Mouse (Mus musculus): Measurements from ENCODE around the gene Bmper. TPM values are rescaled to one million over a fixed set of nuclear protein-coding genes. Genes with fewer than 3 reads are reported as not detected.

Bmper gene
- polyA plus RNA-seq, 1 experiment from 2014 or later: 10.8 TPM

DNA sequence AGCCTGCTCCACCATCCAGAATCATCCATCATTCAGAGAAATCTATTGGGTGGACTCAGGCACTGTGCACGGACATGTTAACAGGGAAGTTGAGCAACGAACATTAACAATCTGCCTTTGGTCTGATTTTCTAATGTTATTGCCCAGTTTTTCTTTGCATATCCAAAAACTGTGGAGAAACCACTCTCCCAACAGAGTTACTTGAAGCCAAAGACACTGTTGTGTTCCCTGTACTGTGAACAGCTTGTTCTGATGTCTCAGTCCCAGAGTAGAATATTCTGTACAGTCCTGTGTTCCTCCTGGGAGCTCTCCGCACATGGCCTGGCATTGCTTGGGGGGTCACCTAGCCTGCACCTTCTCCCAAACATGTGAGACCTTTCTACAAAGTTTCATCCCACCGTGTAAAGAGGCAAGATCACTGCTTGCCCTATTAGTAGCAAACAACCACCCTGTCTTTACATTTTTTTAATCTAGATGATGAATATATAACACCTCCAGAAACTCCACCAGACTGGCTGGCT, 62.1 kb downstream of the Bmper start:
- H3K4me2 ChIP-seq (ENCODE audit: low read depth, low read length): no peak overlapping the region
- 84% methylated on average over 4 of the region's 4 CpGs for WGBS
- H3K27ac ChIP-seq (replicated peaks; ENCODE audit: low read depth, low read length): no peak overlapping the region
- ATAC-seq (replicated peaks; ENCODE audit: insufficient number of reproducible peaks, low FRiP score, low TSS enrichment, low read depth): no peak
- H3K4me3 ChIP-seq (ENCODE audit: low read depth, low read length): no peak overlapping the region
- no peak for DNase-seq (ENCODE audit: low spot score)
- no peaks in the 10 kb centered on the region for H3K36me3 ChIP-seq (replicated peaks; ENCODE audit: control insufficient read depth, insufficient read depth, low read depth, low read length)
- no peak overlapping the region for H3K9ac ChIP-seq (replicated peaks; ENCODE audit: low read length)
- H3K4me1 ChIP-seq (ENCODE audit: control insufficient read depth, insufficient read depth, low read length): no peaks in the 10 kb centered on the region
- H3K9me3 ChIP-seq (replicated peaks; ENCODE audit: control insufficient read depth, low read length): no peaks in the 10 kb centered on the region
- no peaks in the 10 kb centered on the region for H3K27me3 ChIP-seq (ENCODE audit: control insufficient read depth, insufficient read depth, low read length)

DNA sequence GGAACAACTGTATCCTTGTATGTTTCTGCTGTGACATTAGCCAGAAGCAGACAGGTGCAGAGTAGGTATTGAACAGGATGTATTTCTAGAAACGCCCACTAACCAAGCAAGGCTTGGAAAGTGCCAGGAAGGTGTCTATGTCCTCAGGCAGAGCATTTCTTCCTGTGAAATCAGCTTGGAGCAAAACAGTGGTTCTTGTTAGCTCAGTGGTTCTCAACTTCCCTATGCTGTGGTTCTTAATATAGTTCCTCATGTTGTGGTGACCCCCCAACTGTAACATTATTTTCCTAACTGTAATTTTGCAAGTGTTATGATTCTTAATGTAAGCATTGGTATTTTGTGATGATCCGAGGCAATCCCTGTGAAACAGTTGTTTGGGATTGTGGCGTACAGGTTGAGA, 70.7 kb downstream of the Bmper start:
- DNase-seq (ENCODE audit: low spot score) (no peak), ATAC-seq (replicated peaks; ENCODE audit: insufficient number of reproducible peaks, low FRiP score, low TSS enrichment, low read depth) (no peak)
- no peaks in the 10 kb centered on the region for H3K27me3 ChIP-seq (ENCODE audit: control insufficient read depth, insufficient read depth, low read length)
- no peaks in the 10 kb centered on the region for H3K4me1 ChIP-seq (ENCODE audit: control insufficient read depth, insufficient read depth, low read length)
- no peak overlapping the region for H3K27ac ChIP-seq (replicated peaks; ENCODE audit: low read depth, low read length)
- H3K36me3 ChIP-seq (replicated peaks; ENCODE audit: control insufficient read depth, insufficient read depth, low read depth, low read length): no peaks in the 10 kb centered on the region
- no peak overlapping the region for H3K4me2 ChIP-seq (ENCODE audit: low read depth, low read length)
- H3K9ac ChIP-seq (replicated peaks; ENCODE audit: low read length): no peak overlapping the region
- H3K4me3 ChIP-seq (ENCODE audit: low read depth, low read length): no peak overlapping the region
- WGBS: 88% methylated on average over 3 of the region's 3 CpGs
- no peaks in the 10 kb centered on the region for H3K9me3 ChIP-seq (replicated peaks; ENCODE audit: control insufficient read depth, low read length)

DNA sequence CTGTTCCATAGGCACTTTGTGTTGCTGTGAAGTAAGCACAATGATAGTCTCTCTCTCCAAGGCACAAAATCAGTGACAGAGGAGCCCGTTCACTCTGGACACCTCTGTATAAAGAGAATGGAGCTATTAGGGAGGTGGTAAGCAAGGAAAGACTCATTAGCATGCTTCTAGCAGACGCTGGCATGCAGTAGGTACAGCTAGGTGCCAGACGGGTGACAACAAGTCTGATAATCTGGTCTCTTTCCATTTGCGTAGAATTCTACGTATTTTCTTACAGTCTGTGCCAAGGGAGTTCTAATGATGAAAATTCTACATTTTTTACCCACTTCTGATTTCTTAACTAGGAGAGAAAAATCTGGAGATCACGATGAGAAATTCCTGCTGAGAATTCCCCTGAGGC, 72.7 kb downstream of the Bmper start:
- H3K4me3 ChIP-seq (ENCODE audit: low read depth, low read length): no peak overlapping the region
- ATAC-seq (replicated peaks; ENCODE audit: insufficient number of reproducible peaks, low FRiP score, low TSS enrichment, low read depth) (no peak), DNase-seq (ENCODE audit: low spot score) (no peak)
- 84% methylated on average over 6 of the region's 6 CpGs for WGBS
- no peaks in the 10 kb centered on the region for H3K27me3 ChIP-seq (ENCODE audit: control insufficient read depth, insufficient read depth, low read length)
- H3K27ac ChIP-seq (replicated peaks; ENCODE audit: low read depth, low read length): no peak overlapping the region
- no peaks in the 10 kb centered on the region for H3K36me3 ChIP-seq (replicated peaks; ENCODE audit: control insufficient read depth, insufficient read depth, low read depth, low read length)
- H3K9ac ChIP-seq (replicated peaks; ENCODE audit: low read length): no peak overlapping the region
- no peaks in the 10 kb centered on the region for H3K9me3 ChIP-seq (replicated peaks; ENCODE audit: control insufficient read depth, low read length)
- H3K4me2 ChIP-seq (ENCODE audit: low read depth, low read length): no peak overlapping the region
- no peaks in the 10 kb centered on the region for H3K4me1 ChIP-seq (ENCODE audit: control insufficient read depth, insufficient read depth, low read length)

DNA sequence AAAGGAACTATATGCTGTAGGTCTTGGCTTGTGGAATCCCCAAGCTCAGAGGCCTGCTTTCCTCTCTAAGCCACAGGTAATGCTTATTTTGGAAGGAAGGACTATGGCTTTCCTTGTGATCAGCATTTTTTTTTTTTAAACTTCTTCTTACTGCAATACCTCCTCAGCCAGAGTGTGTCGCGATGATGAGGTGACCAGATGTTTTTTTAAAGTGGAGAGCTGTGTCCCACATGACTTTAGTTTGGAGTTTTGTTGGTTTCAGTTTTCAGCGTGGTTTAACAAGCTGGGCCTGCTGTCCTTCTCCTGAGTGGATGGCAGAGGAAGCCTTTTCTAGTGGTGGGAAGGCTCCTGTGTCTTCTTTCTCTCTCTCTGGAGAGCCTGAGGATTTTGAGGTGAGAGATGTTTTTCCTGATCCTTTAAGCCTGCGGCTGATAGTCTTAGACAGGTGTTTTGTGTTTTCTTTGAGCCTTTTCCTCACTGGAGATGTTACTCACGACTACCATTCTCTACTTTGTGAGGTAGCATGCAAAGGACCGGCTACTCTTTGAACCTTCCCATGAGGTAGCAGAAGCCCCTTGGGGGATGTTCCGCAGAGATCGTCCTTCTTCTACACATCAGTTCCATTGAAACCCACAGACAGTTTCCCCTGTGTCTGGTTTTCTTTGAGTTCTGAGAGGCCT, 74.8 kb downstream of the Bmper start:
- Histone ChIP-seq H3K4me1 (ENCODE audit: control insufficient read depth, insufficient read depth, low read length) (no peaks in the 10 kb centered on the region), H3K36me3 (replicated peaks; ENCODE audit: control insufficient read depth, insufficient read depth, low read depth, low read length) (no peaks in the 10 kb centered on the region), H3K4me2 (ENCODE audit: low read depth, low read length) (no peak overlapping the region), H3K27me3 (ENCODE audit: control insufficient read depth, insufficient read depth, low read length) (no peaks in the 10 kb centered on the region), H3K27ac (replicated peaks; ENCODE audit: low read depth, low read length) (no peak overlapping the region), H3K4me3 (ENCODE audit: low read depth, low read length) (no peak overlapping the region), H3K9ac (replicated peaks; ENCODE audit: low read length) (no peak overlapping the region), H3K9me3 (replicated peaks; ENCODE audit: control insufficient read depth, low read length) (no peaks in the 10 kb centered on the region)
- ATAC-seq (replicated peaks; ENCODE audit: insufficient number of reproducible peaks, low FRiP score, low TSS enrichment, low read depth) (no peak), DNase-seq (ENCODE audit: low spot score) (peak; percentile 8)
- WGBS: 55% methylated on average over 8 of the region's 8 CpGs

DNA sequence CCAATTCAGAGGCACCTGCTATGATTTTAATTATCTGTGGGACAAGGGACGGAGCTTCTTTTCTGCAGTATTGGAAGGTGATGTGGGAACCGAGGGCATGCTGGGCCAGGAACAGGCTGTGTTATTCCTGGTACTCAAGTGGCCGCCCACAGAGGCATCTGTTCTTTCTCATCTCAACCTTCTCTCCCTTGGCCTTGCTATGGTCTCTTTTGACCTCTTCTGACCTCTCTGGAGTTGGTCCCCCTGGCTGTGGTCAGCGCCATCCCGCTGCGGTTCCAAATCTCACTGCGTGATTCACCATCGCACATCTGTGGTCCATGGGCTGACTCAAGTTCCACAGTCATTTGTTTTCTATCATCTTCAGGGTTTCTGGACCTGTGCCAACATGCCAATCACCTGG, 77.5 kb downstream of the Bmper start:
- Histone ChIP-seq H3K9me3 (replicated peaks; ENCODE audit: control insufficient read depth, low read length) (no peaks in the 10 kb centered on the region), H3K4me1 (ENCODE audit: control insufficient read depth, insufficient read depth, low read length) (no peaks in the 10 kb centered on the region), H3K27ac (replicated peaks; ENCODE audit: low read depth, low read length) (no peak overlapping the region), H3K27me3 (ENCODE audit: control insufficient read depth, insufficient read depth, low read length) (no peaks in the 10 kb centered on the region), H3K36me3 (replicated peaks; ENCODE audit: control insufficient read depth, insufficient read depth, low read depth, low read length) (no peaks in the 10 kb centered on the region), H3K9ac (replicated peaks; ENCODE audit: low read length) (no peak overlapping the region), H3K4me2 (ENCODE audit: low read depth, low read length) (no peak overlapping the region), H3K4me3 (ENCODE audit: low read depth, low read length) (no peak overlapping the region)
- 77% methylated on average over 8 of the region's 8 CpGs for WGBS
- DNase-seq (ENCODE audit: low spot score) (no peak), ATAC-seq (replicated peaks; ENCODE audit: insufficient number of reproducible peaks, low FRiP score, low TSS enrichment, low read depth) (no peak)

DNA sequence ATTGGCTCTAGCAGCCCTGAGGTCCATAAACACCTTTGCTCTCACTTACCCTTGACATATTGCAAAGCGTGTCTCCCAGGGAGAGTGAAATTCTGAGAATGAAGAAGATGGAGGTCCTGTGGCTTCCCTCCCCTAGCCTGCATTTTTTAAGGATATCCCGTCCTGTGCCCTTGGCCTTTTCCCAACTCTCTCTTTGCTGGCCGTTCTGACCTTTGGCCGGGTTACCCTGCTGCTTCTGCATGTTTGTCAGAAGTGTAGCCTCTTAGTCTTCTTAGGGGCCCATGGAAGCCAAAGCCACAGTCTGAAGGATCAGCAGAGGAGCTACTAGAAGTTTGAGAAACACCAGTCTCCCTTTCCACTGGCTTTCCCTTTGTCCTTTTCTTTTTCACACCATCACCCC, 82.8 kb downstream of the Bmper start:
- no peak overlapping the region for H3K4me2 ChIP-seq (ENCODE audit: low read depth, low read length)
- no peaks in the 10 kb centered on the region for H3K36me3 ChIP-seq (replicated peaks; ENCODE audit: control insufficient read depth, insufficient read depth, low read depth, low read length)
- H3K4me3 ChIP-seq (ENCODE audit: low read depth, low read length): no peak overlapping the region
- H3K27me3 ChIP-seq (ENCODE audit: control insufficient read depth, insufficient read depth, low read length): no peaks in the 10 kb centered on the region
- H3K4me1 ChIP-seq (ENCODE audit: control insufficient read depth, insufficient read depth, low read length): no peaks in the 10 kb centered on the region
- H3K9me3 ChIP-seq (replicated peaks; ENCODE audit: control insufficient read depth, low read length): no peaks in the 10 kb centered on the region
- no peak overlapping the region for H3K9ac ChIP-seq (replicated peaks; ENCODE audit: low read length)
- no peak for DNase-seq (ENCODE audit: low spot score)
- WGBS: 62% methylated on average over 4 of the region's 4 CpGs
- no peak for ATAC-seq (replicated peaks; ENCODE audit: insufficient number of reproducible peaks, low FRiP score, low TSS enrichment, low read depth)
- no peak overlapping the region for H3K27ac ChIP-seq (replicated peaks; ENCODE audit: low read depth, low read length)

DNA sequence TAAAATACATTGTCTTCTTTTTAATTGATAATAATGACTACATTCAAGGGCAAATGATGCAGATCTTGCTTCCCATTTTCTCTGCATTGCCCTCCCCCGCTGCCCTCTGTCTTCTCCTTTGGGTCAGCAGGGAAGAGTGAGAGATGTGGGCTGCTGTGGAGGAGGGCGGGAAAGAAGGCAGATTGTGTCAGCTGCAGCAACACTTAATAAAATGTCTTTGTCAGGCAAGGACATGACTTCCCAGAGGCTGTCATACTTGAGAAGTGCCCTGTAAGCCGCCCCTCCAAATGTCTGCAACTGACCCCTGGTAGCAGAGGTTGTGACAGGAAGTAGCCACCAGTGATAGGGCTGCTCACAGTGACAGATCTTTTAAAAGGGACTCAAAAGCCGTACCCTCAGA, 83.3 kb downstream of the Bmper start:
- Histone ChIP-seq H3K4me2 (ENCODE audit: low read depth, low read length) (no peak overlapping the region), H3K4me1 (ENCODE audit: control insufficient read depth, insufficient read depth, low read length) (no peaks in the 10 kb centered on the region), H3K27me3 (ENCODE audit: control insufficient read depth, insufficient read depth, low read length) (no peaks in the 10 kb centered on the region), H3K9me3 (replicated peaks; ENCODE audit: control insufficient read depth, low read length) (no peaks in the 10 kb centered on the region), H3K36me3 (replicated peaks; ENCODE audit: control insufficient read depth, insufficient read depth, low read depth, low read length) (no peaks in the 10 kb centered on the region), H3K4me3 (ENCODE audit: low read depth, low read length) (no peak overlapping the region), H3K9ac (replicated peaks; ENCODE audit: low read length) (no peak overlapping the region), H3K27ac (replicated peaks; ENCODE audit: low read depth, low read length) (no peak overlapping the region)
- no peak for ATAC-seq (replicated peaks; ENCODE audit: insufficient number of reproducible peaks, low FRiP score, low TSS enrichment, low read depth)
- WGBS: 61% methylated on average over 4 of the region's 4 CpGs
- DNase-seq (ENCODE audit: low spot score): no peak

DNA sequence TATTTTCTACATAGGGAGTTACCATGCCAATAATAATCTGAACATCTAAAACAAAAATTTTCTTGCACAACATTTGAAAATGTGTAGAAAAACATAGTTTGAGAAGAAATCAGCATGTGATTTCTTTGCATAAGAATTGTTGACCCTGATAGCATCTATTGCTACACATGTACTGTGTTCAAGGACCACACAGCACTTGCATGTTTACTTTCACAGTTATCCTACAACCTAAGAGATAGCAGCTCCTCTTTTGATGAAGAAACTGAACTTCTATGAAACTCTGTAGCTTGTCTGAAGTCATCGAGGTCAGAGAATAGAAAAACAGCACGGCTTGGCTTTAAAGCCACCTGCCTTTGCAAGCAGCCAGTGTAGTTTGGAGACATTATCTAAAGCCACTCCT, 85.0 kb downstream of the Bmper start:
- 94% methylated on average over 2 of the region's 2 CpGs for WGBS
- DNase-seq (ENCODE audit: low spot score): no peak
- no peak overlapping the region for H3K4me3 ChIP-seq (ENCODE audit: low read depth, low read length)
- H3K36me3 ChIP-seq (replicated peaks; ENCODE audit: control insufficient read depth, insufficient read depth, low read depth, low read length): no peaks in the 10 kb centered on the region
- no peak for ATAC-seq (replicated peaks; ENCODE audit: insufficient number of reproducible peaks, low FRiP score, low TSS enrichment, low read depth)
- H3K27ac ChIP-seq (replicated peaks; ENCODE audit: low read depth, low read length): no peak overlapping the region
- no peaks in the 10 kb centered on the region for H3K4me1 ChIP-seq (ENCODE audit: control insufficient read depth, insufficient read depth, low read length)
- no peak overlapping the region for H3K4me2 ChIP-seq (ENCODE audit: low read depth, low read length)
- H3K9me3 ChIP-seq (replicated peaks; ENCODE audit: control insufficient read depth, low read length): no peaks in the 10 kb centered on the region
- no peak overlapping the region for H3K9ac ChIP-seq (replicated peaks; ENCODE audit: low read length)
- H3K27me3 ChIP-seq (ENCODE audit: control insufficient read depth, insufficient read depth, low read length): no peaks in the 10 kb centered on the region
